Mouse (Mus musculus): ENCODE data around the gene Pax5. TPM values are rescaled to one million over a fixed set of nuclear protein-coding genes. Genes with fewer than 3 reads are reported as not detected.

The Pax5 gene
- total RNA-seq, 2 experiments from 2014 or later = 0.71 to 0.76 TPM

DNA sequence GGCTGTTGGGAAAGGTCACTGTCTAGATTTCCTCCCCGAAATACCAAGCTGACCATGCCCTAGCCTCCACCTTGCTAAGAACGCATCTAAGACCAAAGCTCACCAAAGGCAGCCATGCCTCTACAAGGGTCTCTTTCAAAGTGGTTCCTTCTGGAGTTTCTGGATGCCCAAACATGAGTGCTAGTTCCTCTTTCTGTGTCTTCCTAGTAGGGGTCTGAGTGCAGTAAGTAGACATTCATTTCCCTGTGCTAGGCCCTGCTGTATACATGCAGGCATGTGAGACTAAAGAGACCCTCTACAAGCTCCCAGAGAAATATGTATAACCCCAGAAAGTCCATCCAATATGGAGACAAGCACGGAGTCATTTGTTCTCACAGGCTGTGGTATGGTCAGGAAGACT, 97.9 kb downstream of the Pax5 start:
- DNase-seq = no peak
- intact Hi-C loops (cut with DNase I) = no loop called here

DNA sequence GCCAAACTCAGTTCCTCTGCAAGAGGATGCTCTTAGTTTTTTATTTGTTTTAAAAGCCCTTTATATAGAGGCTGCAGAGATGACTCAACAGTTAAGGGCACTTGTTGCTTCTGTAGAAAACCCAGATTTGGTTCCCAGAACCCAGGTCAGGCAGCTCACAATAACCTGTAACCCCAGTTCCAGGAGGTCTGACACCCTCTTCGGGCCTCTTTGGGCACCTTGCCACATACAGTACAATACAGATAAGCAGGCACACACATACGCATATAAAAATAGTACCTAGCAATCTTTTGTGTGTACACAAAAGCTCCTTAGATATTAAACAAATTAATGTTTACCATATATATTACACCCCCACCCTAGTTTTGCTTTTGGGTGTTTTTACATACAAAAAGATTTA, 104.8 kb downstream of the Pax5 start:
- intact Hi-C loops (cut with DNase I) = no loop called here
- DNase-seq = peak; percentile 48 to 61

DNA sequence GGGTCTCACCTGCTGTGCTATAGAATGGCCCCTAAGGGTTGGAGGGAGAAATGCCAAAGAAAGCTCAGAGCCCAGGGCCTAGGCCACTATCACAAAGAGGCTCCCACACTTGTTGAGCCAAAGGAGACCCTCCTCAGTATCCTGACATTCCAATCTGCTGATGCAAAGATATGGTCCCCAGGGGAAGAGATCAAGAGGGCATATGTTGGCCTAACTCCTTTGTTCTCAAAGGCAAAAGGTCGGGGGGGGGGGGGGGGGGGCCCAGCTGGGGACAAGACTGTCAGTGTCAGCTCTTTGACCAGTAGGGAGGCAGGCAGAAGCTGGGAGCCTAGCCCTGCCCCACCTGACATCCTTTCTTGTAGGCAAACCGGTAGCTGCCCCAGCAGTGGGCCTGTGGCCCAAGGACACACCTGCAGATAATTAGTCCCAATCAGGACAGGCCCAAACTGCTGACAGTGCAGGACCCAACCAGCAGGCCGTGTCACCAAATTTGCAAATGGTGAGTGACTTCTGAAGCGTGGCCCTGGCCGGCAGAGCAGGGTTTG, 108.0 kb downstream of the Pax5 start:
- intact Hi-C loops (cut with DNase I) = no loop called here
- DNase-seq = no peak

DNA sequence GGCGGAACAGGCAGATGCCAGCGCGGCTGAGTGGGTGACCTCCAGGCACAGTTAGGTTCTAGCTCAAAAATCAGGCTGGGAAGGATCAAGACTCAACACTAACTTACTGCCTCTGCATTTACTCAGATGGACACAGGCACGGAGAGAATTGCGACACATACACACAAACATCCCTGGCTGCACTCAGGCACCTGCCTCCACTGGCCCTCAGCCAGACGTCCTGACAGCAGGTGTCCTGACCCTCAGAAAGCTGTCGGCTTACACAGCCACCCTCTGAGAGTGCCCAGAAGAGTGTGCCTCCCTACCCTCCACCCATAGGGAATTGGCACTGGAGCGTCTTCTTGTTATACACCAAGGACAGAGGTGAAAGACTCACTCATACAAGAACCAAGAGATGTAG, 108.9 kb downstream of the Pax5 start:
- intact Hi-C loops (cut with DNase I) = no loop called here
- DNase-seq = peak; percentile 16 to 20

DNA sequence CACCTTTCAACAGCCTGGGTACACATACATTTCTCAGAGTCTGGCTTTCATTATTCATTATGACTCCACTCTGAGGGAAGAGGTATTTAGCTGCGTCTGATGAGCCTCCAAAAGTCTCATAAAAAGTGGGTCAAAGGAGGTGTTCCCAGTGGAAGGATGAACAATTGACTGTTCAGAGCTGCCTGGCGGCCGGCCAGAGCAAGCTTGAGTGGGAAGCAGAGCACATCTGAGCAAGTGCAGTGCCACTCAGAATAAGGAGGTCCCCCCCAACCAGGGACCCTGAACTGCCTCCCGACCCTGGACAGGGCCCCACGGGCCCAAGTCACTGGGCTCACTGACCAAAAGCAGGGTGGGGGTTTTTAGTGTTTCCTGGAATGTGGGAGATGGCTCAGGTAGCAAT, 109.4 kb downstream of the Pax5 start:
- peak in 1 of 2 experiments; percentile 15 for DNase-seq
- intact Hi-C loops (cut with DNase I) = no loop called here

DNA sequence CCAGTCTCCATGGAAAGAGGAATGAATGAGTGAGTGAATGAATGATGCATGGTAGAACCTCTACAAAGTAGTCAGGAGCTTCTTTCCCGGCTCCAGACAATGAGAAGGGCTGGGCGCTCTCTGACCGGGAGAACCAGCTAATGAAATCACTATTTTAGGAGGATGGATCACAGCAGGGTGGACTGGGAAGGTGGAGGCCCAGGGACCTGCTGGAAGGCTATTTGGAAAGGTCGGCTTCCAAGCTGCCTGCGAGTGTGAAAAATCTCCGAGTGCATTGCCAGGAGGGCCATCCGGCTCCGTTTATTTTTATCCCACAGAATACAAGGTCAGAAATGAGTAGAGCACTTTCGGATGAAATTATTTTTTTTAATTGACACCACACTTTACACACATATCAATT, 112.3 kb downstream of the Pax5 start:
- DNase-seq = peak in 1 of 2 experiments; percentile 23
- intact Hi-C loops (cut with DNase I) = no loop called here

DNA sequence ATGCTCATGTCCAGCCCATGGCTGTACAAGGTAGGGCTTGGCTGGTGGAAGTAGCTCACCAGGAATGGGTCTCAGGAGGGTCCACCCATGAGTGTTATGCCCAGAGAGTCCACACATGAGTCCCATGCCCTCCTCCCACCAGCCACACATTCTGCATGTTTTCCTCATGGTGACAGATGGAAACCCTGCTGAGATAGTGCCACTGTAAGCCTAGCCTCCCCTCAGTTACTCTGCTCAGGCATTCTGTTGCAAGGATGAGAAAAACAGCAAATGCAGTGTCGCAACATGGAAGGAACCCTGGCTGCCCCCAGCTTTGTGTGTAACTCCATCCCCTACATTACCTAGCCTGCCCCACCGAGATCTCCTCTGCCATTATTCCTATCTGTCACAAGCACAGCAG, 117.2 kb downstream of the Pax5 start:
- DNase-seq = no peak
- intact Hi-C loops (cut with DNase I) = no loop called here

DNA sequence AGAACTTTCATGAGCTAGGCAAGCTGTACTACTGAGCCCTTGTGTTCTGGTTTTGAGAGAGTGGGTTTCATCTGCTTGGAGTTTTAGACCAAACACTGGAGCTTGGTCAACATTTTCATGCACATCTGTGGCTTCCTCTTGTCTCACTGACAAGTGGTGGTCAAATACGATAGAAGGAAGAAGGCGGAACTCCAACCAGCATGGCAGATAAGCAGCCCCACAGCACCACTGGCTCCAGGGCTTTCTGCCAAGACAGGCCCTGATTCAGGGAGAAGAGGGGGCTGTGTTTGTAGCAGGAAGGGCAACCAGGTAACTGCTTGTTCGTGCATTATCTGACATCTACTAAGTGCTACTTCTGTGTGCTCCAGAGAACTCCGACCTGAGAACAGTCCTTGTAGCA, 127.6 kb downstream of the Pax5 start:
- intact Hi-C loops (cut with DNase I) = no loop called here
- DNase-seq = no peak

DNA sequence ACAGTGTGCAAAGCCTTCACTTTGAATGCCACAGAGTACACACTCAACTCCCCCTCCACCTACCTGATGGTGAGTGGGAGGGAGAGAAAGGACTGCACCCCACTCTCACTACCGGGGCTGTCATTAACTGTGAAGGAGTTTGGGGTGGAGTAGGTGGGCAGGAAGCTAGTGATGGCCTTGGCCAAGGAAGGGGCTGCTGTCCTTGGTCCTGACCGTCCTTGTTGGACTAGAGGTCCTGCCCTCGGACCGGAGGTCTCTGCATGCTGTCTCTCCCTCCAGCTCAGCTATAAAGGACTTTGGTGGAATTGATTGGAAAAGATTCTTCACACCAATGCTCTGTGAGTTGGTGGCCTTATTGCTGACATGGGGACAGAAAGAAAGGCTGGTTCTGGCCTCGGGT, 131.7 kb downstream of the Pax5 start:
- intact Hi-C loops (cut with DNase I) = loop anchor here (5.0 kb wide), 1 partner anchor 334 kb away; no protein-coding TSS in a partner anchor
- peak in 1 of 2 experiments; percentile 48 for DNase-seq

DNA sequence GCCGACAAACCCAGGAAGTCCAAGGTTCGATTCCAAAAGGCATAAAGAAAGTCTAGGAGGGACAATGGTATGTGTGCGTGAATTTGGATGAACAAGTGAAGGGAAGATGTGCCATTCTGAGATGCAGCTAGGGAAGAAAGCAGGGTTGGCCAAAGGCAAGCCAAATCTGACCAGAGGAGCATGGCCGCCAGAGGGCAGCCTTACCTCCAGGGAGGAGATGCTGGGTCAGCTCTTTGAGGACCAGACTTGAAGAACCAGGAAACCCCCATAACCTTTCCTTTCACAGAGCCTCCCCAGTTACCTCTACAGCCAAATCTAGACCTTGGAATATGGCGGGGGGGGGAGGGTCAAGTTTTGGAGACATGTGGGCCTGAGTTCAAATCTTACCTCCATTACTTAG, 133.0 kb downstream of the Pax5 start:
- peak; percentile 51 to 70 for DNase-seq
- intact Hi-C loops (cut with DNase I) = loop anchor here (1.0 to 5.0 kb wide), 2 partner anchors 92 to 335 kb away; no protein-coding TSS in a partner anchor

DNA sequence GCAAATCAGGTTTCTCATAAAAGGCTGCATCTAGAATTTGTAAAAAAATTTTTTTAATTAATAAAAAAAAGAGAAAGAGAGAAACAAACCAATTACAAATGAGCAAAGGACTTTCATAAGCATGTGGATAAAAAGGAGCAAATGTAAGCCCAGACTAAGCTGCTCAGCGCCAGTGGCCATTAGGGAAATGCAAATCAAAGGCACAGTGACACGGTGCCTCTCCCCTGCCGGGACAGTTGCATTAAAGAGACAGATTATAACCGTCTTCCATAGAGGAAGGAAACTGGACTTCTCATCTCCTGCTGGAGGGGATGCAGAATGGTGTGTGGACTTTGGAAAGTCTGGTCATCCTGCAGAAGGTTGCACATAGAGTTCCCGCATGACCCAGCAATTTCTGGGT, 133.5 kb downstream of the Pax5 start:
- no peak for DNase-seq
- intact Hi-C loops (cut with DNase I) = loop anchor here (1.0 to 5.0 kb wide), 2 partner anchors 93 to 336 kb away; no protein-coding TSS in a partner anchor

DNA sequence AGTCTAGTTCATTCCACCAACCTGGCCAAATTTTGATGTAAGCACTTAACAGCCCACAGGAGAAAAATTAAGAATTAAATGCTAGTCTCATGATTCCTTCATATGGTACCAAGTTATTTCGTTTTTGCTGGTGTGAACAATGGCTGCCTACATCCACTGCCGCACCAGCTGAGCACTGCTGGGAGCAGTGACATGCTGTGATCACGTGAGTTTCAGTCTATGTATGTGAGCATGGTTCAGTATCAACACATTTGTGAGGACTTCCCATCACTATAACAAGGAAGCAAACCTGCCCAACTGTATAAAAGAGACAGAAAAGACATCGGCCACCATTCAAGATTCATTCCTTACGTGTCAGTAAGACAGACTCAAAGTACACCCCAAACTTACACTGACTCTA, 137.3 kb downstream of the Pax5 start:
- DNase-seq = no peak
- intact Hi-C loops (cut with DNase I) = no loop called here

DNA sequence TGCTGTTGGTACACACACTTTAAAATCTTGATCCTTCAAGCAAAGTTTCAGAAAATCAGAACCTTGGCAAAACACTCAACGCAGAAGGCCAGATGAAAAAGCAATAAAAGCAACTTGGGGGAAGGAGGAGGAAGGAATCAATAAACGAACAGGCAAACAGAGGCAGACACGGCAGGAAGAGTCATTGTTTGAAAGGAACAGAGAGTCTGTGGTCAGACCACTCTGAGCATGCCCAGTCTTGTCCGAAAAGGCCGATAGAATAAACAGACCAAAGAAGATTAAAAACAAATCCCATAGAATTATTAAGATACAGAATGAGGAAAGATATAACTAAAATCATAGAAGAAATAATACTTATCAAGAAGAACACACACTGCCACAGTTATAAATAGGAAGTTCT, 137.9 kb downstream of the Pax5 start:
- no peak for DNase-seq
- intact Hi-C loops (cut with DNase I) = no loop called here

DNA sequence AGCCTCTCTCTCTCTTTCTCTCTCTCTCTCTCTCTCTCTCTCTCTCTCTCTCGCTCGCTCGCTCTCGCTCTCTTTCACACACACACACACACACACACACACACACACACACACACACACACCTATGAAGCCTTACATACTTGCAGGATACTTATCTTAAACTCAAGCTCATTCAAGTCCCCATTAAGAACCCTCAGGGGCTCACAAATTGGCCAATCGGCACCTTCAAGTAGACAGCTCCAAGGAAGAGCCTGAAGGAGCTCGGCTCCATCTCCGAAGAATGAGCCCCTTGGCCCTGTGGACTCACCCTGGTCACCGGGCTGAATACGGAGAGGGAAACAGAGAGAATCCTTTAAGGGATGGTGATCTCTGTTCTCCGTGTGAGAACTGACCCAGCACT, 141.1 kb downstream of the Pax5 start:
- DNase-seq = no peak
- intact Hi-C loops (cut with DNase I) = loop anchor here (5.0 kb wide), 1 partner anchor 338 kb away; no protein-coding TSS in a partner anchor

DNA sequence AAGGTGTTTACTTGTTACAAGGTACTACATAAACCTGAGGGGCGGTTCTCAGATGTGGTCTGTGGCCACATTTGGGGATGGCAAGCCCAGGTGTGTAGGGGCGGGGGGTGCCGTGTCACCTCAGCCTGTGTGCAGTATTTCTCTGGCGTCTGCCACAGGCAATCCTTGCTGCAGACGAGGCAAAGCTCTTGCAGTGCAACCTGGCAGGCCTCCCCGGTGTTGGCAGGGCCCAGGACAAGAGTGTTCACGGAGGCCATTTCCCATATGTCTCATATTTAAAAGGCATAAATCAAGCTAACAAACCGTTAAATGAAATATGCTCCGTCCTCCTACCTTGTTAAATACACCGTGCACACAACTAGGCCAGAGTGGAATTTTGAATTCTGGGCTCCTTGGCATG, 141.6 kb downstream of the Pax5 start:
- intact Hi-C loops (cut with DNase I) = loop anchor here (5.0 kb wide), 1 partner anchor 339 kb away; no protein-coding TSS in a partner anchor
- DNase-seq = no peak

DNA sequence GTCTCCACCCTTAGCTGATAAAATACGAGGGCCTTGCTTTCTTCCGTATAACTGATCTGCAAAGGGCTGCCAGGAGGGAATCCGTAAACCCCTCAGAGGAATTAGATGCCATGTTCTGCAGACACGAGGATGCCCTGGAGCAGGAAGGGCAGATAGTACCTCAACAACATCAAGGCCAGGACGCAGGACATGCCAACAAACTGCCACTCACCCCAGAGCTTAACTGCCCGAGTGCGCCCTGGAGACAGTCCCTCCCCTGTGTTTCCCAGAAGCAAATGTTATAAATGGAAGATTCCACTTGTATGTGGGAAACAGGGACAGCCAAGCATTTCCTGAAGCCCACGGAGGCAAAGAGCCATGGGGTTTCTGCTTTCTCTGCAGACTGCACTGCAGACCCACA, 143.9 kb downstream of the Pax5 start:
- intact Hi-C loops (cut with DNase I) = loop anchor here (5.0 kb wide), 1 partner anchor 341 kb away; no protein-coding TSS in a partner anchor
- DNase-seq = no peak

DNA sequence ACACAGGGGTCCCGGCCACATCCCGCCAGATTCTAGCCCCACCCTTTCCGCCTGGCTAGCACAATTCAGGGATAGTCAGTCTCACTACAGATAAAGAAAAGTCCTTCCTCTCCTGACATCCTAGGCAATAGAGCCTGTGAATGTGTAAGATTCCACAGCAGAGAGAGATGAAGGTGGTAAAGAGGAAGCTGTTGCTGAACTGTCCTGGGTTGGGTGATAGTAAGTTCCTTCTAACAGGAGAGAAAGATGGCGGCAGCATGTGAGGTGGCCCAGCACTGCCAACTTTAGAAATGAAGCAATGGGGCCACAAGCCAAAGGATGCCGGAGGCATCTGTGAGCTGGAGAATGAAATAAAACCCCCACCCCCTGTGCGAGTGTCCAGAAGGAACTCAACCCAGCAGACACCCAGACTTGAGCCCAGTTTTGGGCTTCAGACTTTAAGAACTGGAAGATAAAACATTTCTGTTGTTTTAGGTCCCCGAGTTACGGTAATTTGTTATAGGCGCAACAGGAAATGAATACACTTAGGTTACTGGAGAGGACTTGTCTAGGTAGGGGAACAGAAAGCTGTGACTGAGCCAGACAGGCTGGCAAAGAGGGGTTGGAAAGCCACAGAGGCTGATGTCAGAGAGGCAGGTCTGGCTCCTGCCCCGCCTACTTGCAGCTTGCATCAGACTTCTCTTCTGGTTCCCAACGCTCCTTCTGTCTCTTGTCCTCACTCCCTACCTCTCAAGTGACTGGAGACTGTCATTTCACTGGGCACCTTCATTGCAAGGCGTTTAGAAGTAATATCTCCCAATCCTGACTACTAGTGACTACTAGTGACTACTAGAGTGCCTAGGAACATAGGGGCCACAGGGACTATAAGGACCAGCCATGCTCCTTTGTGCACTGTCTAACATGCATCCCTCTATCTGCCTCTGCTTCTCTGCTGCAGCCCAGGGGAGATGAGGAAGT, 144.9 kb downstream of the Pax5 start:
- no peak for DNase-seq
- intact Hi-C loops (cut with DNase I) = loop anchor here (5.0 kb wide), 1 partner anchor 342 kb away; no protein-coding TSS in a partner anchor

DNA sequence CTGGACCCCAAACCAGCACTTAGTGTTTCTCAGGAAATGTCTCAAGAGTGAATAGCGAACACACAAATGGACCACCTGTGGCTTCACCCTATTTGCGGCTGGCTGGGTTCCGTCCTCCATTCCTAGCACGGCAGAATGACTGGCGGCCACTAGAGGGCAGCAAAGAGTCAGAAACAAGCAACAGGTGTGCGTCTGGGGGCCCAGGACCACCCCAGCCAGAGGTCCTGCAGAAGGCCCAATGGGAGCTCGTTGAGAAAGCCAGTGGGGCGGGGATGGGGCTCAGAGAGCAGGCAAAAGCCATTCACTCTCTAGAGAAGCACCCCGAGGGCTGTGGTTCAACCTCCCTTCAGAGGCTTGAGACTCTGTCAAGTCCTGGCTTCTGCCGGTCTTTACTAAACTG, 145.7 kb downstream of the Pax5 start:
- DNase-seq = peak; percentile 71 to 83
- intact Hi-C loops (cut with DNase I) = loop anchor here (5.0 kb wide), 2 partner anchors 108 to 343 kb away; no protein-coding TSS in a partner anchor

DNA sequence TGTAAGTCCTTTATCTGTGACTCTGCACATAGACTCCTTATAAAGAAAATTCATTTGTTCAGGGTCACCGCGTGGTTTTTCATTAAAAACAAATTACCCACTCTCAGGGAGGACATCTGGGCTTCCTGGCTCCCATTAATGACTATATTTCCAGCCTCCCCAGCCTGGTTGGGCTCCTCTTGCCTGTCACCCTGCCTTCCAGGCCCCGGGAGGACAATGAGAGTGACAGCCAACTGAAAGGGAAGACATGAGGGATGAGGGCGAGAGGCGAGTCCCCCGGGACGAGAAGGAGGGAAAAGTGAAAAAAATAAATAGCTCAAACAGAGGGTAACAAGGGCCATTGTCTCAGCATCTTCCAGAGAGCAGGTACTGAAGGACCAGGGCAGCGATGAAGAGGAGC, 149.3 kb downstream of the Pax5 start:
- intact Hi-C loops (cut with DNase I) = loop anchor here (5.0 kb wide), 1 partner anchor 111 kb away; no protein-coding TSS in a partner anchor
- no peak for DNase-seq

DNA sequence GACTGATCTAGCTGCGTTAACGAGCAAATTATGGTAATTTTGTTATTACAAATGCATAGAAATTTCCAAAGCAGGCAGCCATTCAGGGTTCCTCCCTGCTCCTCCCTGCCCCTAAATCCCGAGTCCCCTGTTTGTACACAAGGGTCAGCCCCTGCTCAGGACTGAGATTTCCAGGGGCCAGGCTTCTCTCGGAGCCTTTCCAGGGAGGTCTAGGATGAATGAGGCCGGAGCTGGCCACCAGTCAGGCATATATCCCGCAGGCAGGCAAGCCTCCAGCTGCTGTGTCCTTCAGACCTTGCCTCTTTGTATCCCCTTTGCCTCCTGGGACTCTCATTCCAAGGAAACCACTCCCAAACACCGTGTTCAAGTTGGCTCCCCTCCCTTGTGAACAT, 151.7 kb downstream of the Pax5 start:
- intact Hi-C loops (cut with DNase I) = no loop called here
- no peak for DNase-seq

DNA sequence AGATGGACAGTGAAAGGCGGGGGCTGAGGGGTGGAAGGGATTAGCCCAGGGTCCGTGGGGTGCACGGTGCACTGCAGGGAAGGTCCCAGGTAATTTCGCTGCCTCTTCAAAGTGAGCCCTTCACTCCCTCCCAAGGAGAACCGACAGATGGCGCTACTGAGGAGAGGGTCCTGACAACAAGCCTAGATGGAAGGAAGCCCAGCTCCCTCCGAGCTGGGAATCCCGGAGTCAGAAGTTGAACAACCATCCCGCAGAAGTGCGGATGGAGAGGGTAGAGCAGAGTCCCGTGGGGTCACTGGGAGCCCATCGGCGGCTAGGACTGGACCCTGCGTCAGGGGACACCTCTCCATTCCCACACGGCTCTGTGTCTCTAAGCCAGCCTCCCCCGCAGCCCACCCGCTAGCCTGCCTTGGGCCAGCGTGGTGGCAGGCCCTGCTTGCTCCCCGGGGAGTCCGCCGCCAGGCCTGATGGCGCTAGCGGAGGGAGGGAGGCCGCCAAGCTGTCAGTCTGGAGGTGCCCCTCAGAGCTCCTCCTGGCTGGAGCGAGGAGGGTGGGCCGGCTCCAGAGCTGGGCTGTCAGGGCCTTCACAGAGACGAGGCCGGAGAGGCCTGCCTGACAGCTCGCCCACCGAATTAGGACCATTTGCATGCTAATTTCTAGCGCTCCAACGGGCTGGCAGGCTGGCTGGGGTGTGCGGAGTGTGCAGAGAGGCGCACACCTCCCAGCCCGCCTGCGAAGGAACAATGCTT, 152.3 kb downstream of the Pax5 start:
- intact Hi-C loops (cut with DNase I) = no loop called here
- DNase-seq = peak; percentile 21 to 58

Data from heart, postnatal 14 days (tissue).